In genomic region chr13:76056261-76056724, GRCm38 (mm10) we compare ENCODE assay signal across 8 mouse cellular contexts. TPM values are rescaled to one million over a fixed set of nuclear protein-coding genes. Genes with fewer than 3 reads are reported as not detected.
DNase-seq lines count a peak whose midpoint lies in the region; ATAC-seq and TF ChIP-seq lines count a peak whose summit lies in the region.

No protein-coding gene starts in this region.

- intact Hi-C loops in heart, postnatal 10 days (cut with DNase I), result no loop called here

- no peaks in the 10 kb centered on the region for H3K9me3 ChIP-seq in E14TG2a.4 (ENCODE audit: low read length)
- no peaks in the 10 kb centered on the region for H3K9me3 ChIP-seq in forebrain, embryonic 14.5 days (replicated peaks; ENCODE audit: control insufficient read depth, low read length)
- H3K9me3 ChIP-seq in liver, embryonic 16.5 days (replicated peaks; ENCODE audit: control insufficient read depth, low read length), result no peaks in the 10 kb centered on the region
- H3K9me3 ChIP-seq in neural tube, embryonic 11.5 days (ENCODE audit: control insufficient read depth, low read length), result no peaks in the 10 kb centered on the region
- no peaks in the 10 kb centered on the region for H3K9me3 ChIP-seq in stomach, embryonic 15.5 days

- H3K4me1 ChIP-seq in E14TG2a.4 (replicated peaks; ENCODE audit: low read depth, low read length), result peaks cover 9% of the 10 kb centered on the region; the same call in 1 of the 2 replicates
- peaks cover 2% of the 10 kb centered on the region; the same call in 1 of the 2 replicates for H3K4me1 ChIP-seq in forebrain, embryonic 14.5 days (ENCODE audit: control insufficient read depth, insufficient read depth, low read length)
- H3K4me1 ChIP-seq in liver, embryonic 16.5 days (ENCODE audit: control insufficient read depth, low read depth, low read length), result peaks cover 26% of the 10 kb centered on the region
- peaks cover 4% of the 10 kb centered on the region; the same call in 1 of the 2 replicates for H3K4me1 ChIP-seq in neural tube, embryonic 11.5 days (ENCODE audit: control insufficient read depth, insufficient read depth, low read length)
- peaks cover 17% of the 10 kb centered on the region for H3K4me1 ChIP-seq in stomach, embryonic 15.5 days

- peak; percentile 86 for DNase-seq in cerebellum, adult 11 months
- peak; percentile 81 for DNase-seq in forebrain, embryonic 14.5 days (ENCODE audit: low spot score)
- peak; percentile 58 to 59 for DNase-seq in heart, postnatal 10 days
- peak; percentile 73 to 84 for DNase-seq in kidney, postnatal 4 days
- peak; percentile 83 for DNase-seq in neural tube, embryonic 11.5 days (ENCODE audit: low spot score)

- no peak for TF ChIP-seq CTCF in E14TG2a.4 (conservative IDR thresholded peaks at IDR 0.05; ENCODE audit: low read length)

- ATAC-seq in forebrain, embryonic 14.5 days, result peak; percentile 95
- peak; percentile 81 for ATAC-seq in liver, embryonic 16.5 days (ENCODE audit: low read depth)
- peak; percentile 91 for ATAC-seq in neural tube, embryonic 11.5 days (ENCODE audit: insufficient read depth, low FRiP score, low TSS enrichment)
- peak; percentile 76 for ATAC-seq in stomach, embryonic 15.5 days (ENCODE audit: insufficient read depth, low FRiP score, low read depth)

- WGBS in forebrain, embryonic 14.5 days, result under 1% methylated on average over 34 of the region's 34 CpGs
- WGBS in liver, embryonic 16.5 days (ENCODE audit: insufficient replicate concordance), result under 1% methylated on average over 34 of the region's 34 CpGs
- WGBS in neural tube, embryonic 11.5 days, result under 1% methylated on average over 32 of the region's 34 CpGs
- WGBS in stomach, embryonic 15.5 days, result under 1% methylated on average over 34 of the region's 34 CpGs

- H3K27me3 ChIP-seq in E14TG2a.4 (ENCODE audit: insufficient read depth, low read length), result peaks cover 60% of the 10 kb centered on the region
- peaks cover 31% of the 10 kb centered on the region for H3K27me3 ChIP-seq in forebrain, embryonic 14.5 days (replicated peaks; ENCODE audit: control insufficient read depth, insufficient read depth, low read length)
- peaks cover 19% of the 10 kb centered on the region for H3K27me3 ChIP-seq in liver, embryonic 16.5 days (ENCODE audit: control insufficient read depth, insufficient read depth, low read depth, low read length)
- peaks cover 27% of the 10 kb centered on the region for H3K27me3 ChIP-seq in neural tube, embryonic 11.5 days (ENCODE audit: control insufficient read depth, insufficient read depth, low read length)
- peaks cover 46% of the 10 kb centered on the region for H3K27me3 ChIP-seq in stomach, embryonic 15.5 days (replicated peaks)

- H3K36me3 ChIP-seq in E14TG2a.4 (ENCODE audit: insufficient read depth, low read length), result no peaks in the 10 kb centered on the region
- H3K36me3 ChIP-seq in forebrain, embryonic 14.5 days (ENCODE audit: control insufficient read depth, insufficient read depth, low read length), result no peaks in the 10 kb centered on the region
- no peaks in the 10 kb centered on the region for H3K36me3 ChIP-seq in liver, embryonic 16.5 days (ENCODE audit: control insufficient read depth, insufficient read depth)
- H3K36me3 ChIP-seq in neural tube, embryonic 11.5 days (ENCODE audit: control insufficient read depth, insufficient read depth, low read length), result no peaks in the 10 kb centered on the region
- no peaks in the 10 kb centered on the region for H3K36me3 ChIP-seq in stomach, embryonic 15.5 days

- H3K9ac ChIP-seq in forebrain, embryonic 14.5 days (ENCODE audit: low read length), result peak overlapping the region; percentile 65
- peak overlapping the region; percentile 59 for H3K9ac ChIP-seq in liver, embryonic 16.5 days (ENCODE audit: low read depth, low read length)
- peak overlapping the region; percentile 44 for H3K9ac ChIP-seq in neural tube, embryonic 11.5 days (ENCODE audit: low read length)
- H3K9ac ChIP-seq in stomach, embryonic 15.5 days, result peak overlapping the region; percentile 1; the same call in 1 of the 2 replicates

- H3K27ac ChIP-seq in forebrain, embryonic 14.5 days (ENCODE audit: low read depth, low read length), result no peak overlapping the region
- peak overlapping the region; percentile 74; the same call in 1 of the 2 replicates for H3K27ac ChIP-seq in liver, embryonic 16.5 days (ENCODE audit: low read length)
- H3K27ac ChIP-seq in neural tube, embryonic 11.5 days (ENCODE audit: low read depth, low read length), result no peak overlapping the region
- no peak overlapping the region for H3K27ac ChIP-seq in stomach, embryonic 15.5 days

- H3K4me2 ChIP-seq in forebrain, embryonic 14.5 days (ENCODE audit: low read length), result peak overlapping the region; percentile 98
- peak overlapping the region; percentile 100 for H3K4me2 ChIP-seq in liver, embryonic 16.5 days (ENCODE audit: low read depth, low read length)
- peak overlapping the region; percentile 98 for H3K4me2 ChIP-seq in neural tube, embryonic 11.5 days (ENCODE audit: low read depth)
- H3K4me2 ChIP-seq in stomach, embryonic 15.5 days, result peak overlapping the region; percentile 92

- H3K4me3 ChIP-seq in E14TG2a.4 (replicated peaks; ENCODE audit: low read length), result peak overlapping the region; percentile 81
- peak overlapping the region; percentile 52 for H3K4me3 ChIP-seq in forebrain, embryonic 14.5 days (ENCODE audit: low read depth, low read length)
- H3K4me3 ChIP-seq in liver, embryonic 16.5 days (ENCODE audit: low read depth, low read length), result peak overlapping the region; percentile 70
- H3K4me3 ChIP-seq in neural tube, embryonic 11.5 days (ENCODE audit: low read depth, low read length), result peak overlapping the region; percentile 45
- H3K4me3 ChIP-seq in stomach, embryonic 15.5 days (replicated peaks), result peak overlapping the region; percentile 45

RNA-seq across cellular contexts. Expression of gene Gpr150, which starts 0.5 kb away (rescaled TPM):
- polyA plus RNA-seq in forebrain, embryonic 14.5 days (2014; fragmentation: Nextera tagmentation; extraction: Ambion mirVana), result 0.83 and 1.2 TPM in 2 replicates
- total RNA-seq in heart, postnatal 10 days (2021), result not detected
- polyA plus RNA-seq in liver, embryonic 16.5 days (2015; fragmentation: Nextera tagmentation; extraction: Ambion mirVana), result 1.8 TPM in 2 replicates
- polyA plus RNA-seq in neural tube, embryonic 11.5 days (2014; fragmentation: Nextera tagmentation; extraction: Ambion mirVana), result 0.31 and 0.65 TPM in 2 replicates
- polyA plus RNA-seq in stomach, embryonic 15.5 days (2015; fragmentation: Nextera tagmentation; extraction: Ambion mirVana), result 0.24 and 0.46 TPM in 2 replicates

RNA-seq across cellular contexts. Expression of gene Rfesd, which starts 37.8 kb away (rescaled TPM):
- polyA plus RNA-seq in forebrain, embryonic 14.5 days (2014; fragmentation: Nextera tagmentation; extraction: Ambion mirVana), result 18.7 and 27.9 TPM in 2 replicates
- 10 to 100 TPM in 1 of 2 experiments, 1 to 10 TPM in 1; 9.5 to 10.3 TPM for total RNA-seq in heart, postnatal 10 days (2021)
- 120 and 140 TPM in 2 replicates for polyA plus RNA-seq in liver, embryonic 16.5 days (2015; fragmentation: Nextera tagmentation; extraction: Ambion mirVana)
- 14.8 and 16.7 TPM in 2 replicates for polyA plus RNA-seq in neural tube, embryonic 11.5 days (2014; fragmentation: Nextera tagmentation; extraction: Ambion mirVana)
- polyA plus RNA-seq in stomach, embryonic 15.5 days (2015; fragmentation: Nextera tagmentation; extraction: Ambion mirVana), result 22.8 and 30.5 TPM in 2 replicates

RNA-seq across cellular contexts. Expression of gene Arsk, which starts 42.2 kb away (rescaled TPM):
- polyA plus RNA-seq in forebrain, embryonic 14.5 days (2014; fragmentation: Nextera tagmentation; extraction: Ambion mirVana), result 4.6 and 6.0 TPM in 2 replicates
- total RNA-seq in heart, postnatal 10 days (2021), result 1 to 10 TPM; 3.9 to 4.3 TPM
- 2.5 and 2.9 TPM in 2 replicates for polyA plus RNA-seq in liver, embryonic 16.5 days (2015; fragmentation: Nextera tagmentation; extraction: Ambion mirVana)
- polyA plus RNA-seq in neural tube, embryonic 11.5 days (2014; fragmentation: Nextera tagmentation; extraction: Ambion mirVana), result 5.3 and 6.6 TPM in 2 replicates
- polyA plus RNA-seq in stomach, embryonic 15.5 days (2015; fragmentation: Nextera tagmentation; extraction: Ambion mirVana), result 7.0 and 7.5 TPM in 2 replicates

RNA-seq across cellular contexts. Expression of gene Ttc37, which starts 42.2 kb away (rescaled TPM):
- 11.9 and 15.7 TPM in 2 replicates for polyA plus RNA-seq in forebrain, embryonic 14.5 days (2014; fragmentation: Nextera tagmentation; extraction: Ambion mirVana)
- 10 to 100 TPM; 14.9 to 15.4 TPM for total RNA-seq in heart, postnatal 10 days (2021)
- 4.3 and 5.1 TPM in 2 replicates for polyA plus RNA-seq in liver, embryonic 16.5 days (2015; fragmentation: Nextera tagmentation; extraction: Ambion mirVana)
- 15.8 and 17.1 TPM in 2 replicates for polyA plus RNA-seq in neural tube, embryonic 11.5 days (2014; fragmentation: Nextera tagmentation; extraction: Ambion mirVana)
- polyA plus RNA-seq in stomach, embryonic 15.5 days (2015; fragmentation: Nextera tagmentation; extraction: Ambion mirVana), result 11.8 and 13.4 TPM in 2 replicates

Comparison
In these comparisons a context has a peak if more than half of its experiments do, and no peak if none do; other contexts are left out.
1. H3K9ac ChIP-seq: peak in every context shown above with its lines; median percentile 65 in forebrain, embryonic 14.5 days; 59 in liver, embryonic 16.5 days; 44 in neural tube, embryonic 11.5 days; 1 in stomach, embryonic 15.5 days.